Mouse (Mus musculus) liver, embryonic 12.5 days (tissue): ENCODE results near the gene Usp12. TPM values are rescaled to one million over a fixed set of nuclear protein-coding genes. Genes with fewer than 3 reads are reported as not detected.
"Not testable (repeated sequence)": the region's sequence is repeated elsewhere in the genome, so short reads cannot be mapped to it uniquely, and the experiment has no call there.

Source experiments
- ATAC-seq: fragments of 200-750 bp; cut with Nextera tagmentation; 2 replicates; pipeline ENCODE4 v1.8.0; 2017; ENCODE audit warnings: moderate number of reproducible peaks, mild to moderate bottlenecking, moderate library complexity
- H3K27ac ChIP-seq: fragments of 300-500 bp; sonication (generic); 2 replicates; pipeline ENCODE4 v1.5.1; 2016; ENCODE audit warnings: mild to moderate bottlenecking
- H3K27me3 ChIP-seq: fragments of 300-500 bp; sonication (generic); replicated peaks from 2 replicates; pipeline ENCODE4 v1.6.1; 2016; ENCODE audit warnings: mild to moderate bottlenecking, moderate library complexity
- H3K36me3 ChIP-seq: fragments of 300-500 bp; sonication (generic); 2 replicates; pipeline ENCODE4 v1.6.1; 2016; ENCODE audit warnings: mild to moderate bottlenecking, moderate library complexity
- H3K4me1 ChIP-seq: fragments of 300-500 bp; sonication (generic); 2 replicates; pipeline ENCODE4 v1.6.1; 2016
- H3K4me2 ChIP-seq: fragments of 300-500 bp; sonication (generic); 2 replicates; pipeline ENCODE4 v1.6.1; 2016; ENCODE audit warnings: mild to moderate bottlenecking, moderate library complexity
- H3K4me3 ChIP-seq: fragments of 300-500 bp; sonication (generic); 2 replicates; pipeline ENCODE4 v1.5.1; 2016; ENCODE audit warnings: mild to moderate bottlenecking, moderate library complexity
- H3K9ac ChIP-seq: fragments of 300-500 bp; sonication (generic); 2 replicates; pipeline ENCODE4 v1.6.1; 2016; ENCODE audit warnings: mild to moderate bottlenecking, moderate library complexity
- H3K9me3 ChIP-seq: fragments of 300-500 bp; sonication (generic); replicated peaks from 2 replicates; pipeline ENCODE4 v1.6.1; 2016; ENCODE audit warnings: mild to moderate bottlenecking, moderate library complexity
- WGBS: fragments of 180-500 bp; shearing (Covaris S2); methylation state at CpG from one replicate; pipeline ENCODE4 v1.1.7; 2016; ENCODE audit not compliant: insufficient replicate concordance; 5-methylcytosine and 5-hydroxymethylcytosine counted together
- polyA plus RNA-seq: library from polyadenylated mRNA; unstranded; fragments of >200 nt; fragmentation: Nextera tagmentation; extraction: Ambion mirVana; gene quantifications from 2 replicates; pipeline ENCODE4 v1.2.1, GENCODE M21; 2016

Gene Usp12
- polyA plus RNA-seq, 1 experiment from 2014 or later = 13.9 TPM

DNA sequence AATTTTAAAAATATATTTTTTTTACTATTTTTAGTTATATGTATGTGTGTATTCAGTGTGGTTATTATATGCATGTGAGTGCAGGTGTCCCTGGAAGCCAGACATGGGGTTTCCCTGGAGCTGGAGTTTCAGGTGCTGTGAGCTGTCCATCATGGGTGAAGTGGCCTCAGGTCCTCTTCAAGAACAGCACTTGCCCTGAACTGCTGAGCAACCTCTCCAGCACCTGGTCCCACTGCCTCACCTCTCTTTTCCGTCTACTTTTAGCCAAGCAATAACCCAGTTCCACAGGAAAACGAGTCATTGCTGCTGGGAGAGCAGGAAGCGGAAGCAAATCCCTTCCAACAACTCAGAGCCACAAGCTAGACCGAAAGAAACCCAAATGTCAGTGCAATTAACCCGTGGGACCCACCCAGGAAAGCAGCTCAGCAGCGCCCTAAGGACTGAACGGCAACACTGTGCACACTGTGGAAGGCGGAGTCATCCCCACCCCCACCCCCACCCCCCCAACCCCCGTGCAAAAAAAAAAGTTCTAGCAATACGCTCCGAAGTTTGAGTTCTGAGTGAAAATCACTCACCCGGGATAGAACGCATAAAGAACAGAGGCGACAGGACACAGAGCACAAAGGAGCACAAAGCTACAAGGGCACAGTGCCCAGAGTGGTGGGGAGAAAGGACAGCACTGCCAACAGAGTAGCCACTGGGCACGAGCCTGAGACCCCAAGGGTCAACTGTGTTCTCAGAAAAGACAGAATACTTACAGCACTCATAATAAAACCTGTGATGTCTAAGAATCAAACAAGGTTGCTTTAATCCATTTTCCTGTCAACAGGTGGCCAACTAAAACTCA lies 24.6 kb downstream of the Usp12 start:
- no peak overlapping the region for H3K9ac ChIP-seq
- no peak overlapping the region for H3K4me2 ChIP-seq
- no peaks in the 10 kb centered on the region for H3K27me3 ChIP-seq
- peaks cover 33% of the 10 kb centered on the region for H3K4me1 ChIP-seq
- 66% methylated on average over 15 of the region's 15 CpGs for WGBS
- H3K4me3 ChIP-seq = no peak overlapping the region
- no peak for ATAC-seq
- no peak overlapping the region for H3K27ac ChIP-seq
- no peaks in the 10 kb centered on the region for H3K9me3 ChIP-seq
- H3K36me3 ChIP-seq = peaks cover 37% of the 10 kb centered on the region; the same call in 1 of the 2 replicates

GRCm38 (mm10) chr5:146765791-146766190 lies 29.0 kb downstream of the Usp12 start:
- Histone ChIP-seq H3K4me2 (no peak overlapping the region), H3K36me3 (peaks cover 53% of the 10 kb centered on the region), H3K27ac (no peak overlapping the region), H3K4me3 (no peak overlapping the region), H3K4me1 (peaks cover 16% of the 10 kb centered on the region), H3K9me3 (no peaks in the 10 kb centered on the region), H3K9ac (no peak overlapping the region), H3K27me3 (no peaks in the 10 kb centered on the region)
- ATAC-seq = no peak
- 84% methylated on average over 5 of the region's 5 CpGs for WGBS

GRCm38 (mm10) chr5:146759159-146759558 lies 35.6 kb downstream of the Usp12 start:
- no peaks in the 10 kb centered on the region for H3K27me3 ChIP-seq
- peak; percentile 11; the same call in 1 of the 2 replicates for ATAC-seq

GRCm38 (mm10) chr5:146757921-146758320 lies 36.9 kb downstream of the Usp12 start:
- H3K4me2 ChIP-seq = no peak overlapping the region
- H3K36me3 ChIP-seq = peaks cover 62% of the 10 kb centered on the region
- H3K9ac ChIP-seq = no peak overlapping the region
- no peak for ATAC-seq
- peaks cover 20% of the 10 kb centered on the region for H3K4me1 ChIP-seq
- WGBS = 50% methylated on average over 6 of the region's 6 CpGs
- H3K27me3 ChIP-seq = no peaks in the 10 kb centered on the region
- no peaks in the 10 kb centered on the region for H3K9me3 ChIP-seq
- H3K4me3 ChIP-seq = no peak overlapping the region
- H3K27ac ChIP-seq = no peak overlapping the region

More at GRCm38 (mm10) chr5:146759159-146759558, 35.6 kb downstream of the Usp12 start:
- H3K4me2 ChIP-seq = no peak overlapping the region
- no peak overlapping the region for H3K4me3 ChIP-seq
- H3K4me1 ChIP-seq = peaks cover 20% of the 10 kb centered on the region
- no peak overlapping the region for H3K27ac ChIP-seq
- no peak overlapping the region for H3K9ac ChIP-seq
- H3K36me3 ChIP-seq = peaks cover 61% of the 10 kb centered on the region
- 80% methylated on average over 6 of the region's 6 CpGs for WGBS
- no peaks in the 10 kb centered on the region for H3K9me3 ChIP-seq

DNA sequence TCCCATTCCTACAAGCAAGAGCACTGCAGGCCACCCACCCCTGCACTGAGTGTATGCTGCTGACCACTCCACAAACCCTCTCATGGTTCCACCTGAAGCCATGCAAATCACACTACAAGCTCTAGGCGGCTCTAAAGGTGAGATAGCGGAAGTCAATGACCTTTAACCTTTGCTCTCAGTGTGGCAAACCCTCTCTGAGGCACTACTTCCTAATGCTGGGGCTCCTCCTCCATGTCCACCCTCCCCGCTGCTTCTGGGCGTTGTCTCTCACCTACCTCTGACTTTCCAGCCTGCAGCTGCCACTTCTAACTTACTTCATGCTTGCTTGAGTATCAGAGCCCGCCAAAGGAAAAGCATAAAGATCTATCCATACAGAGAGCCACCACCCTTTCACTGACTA lies 37.5 kb downstream of the Usp12 start:
- Histone ChIP-seq H3K4me2 (no peak overlapping the region), H3K27me3 (no peaks in the 10 kb centered on the region), H3K27ac (peak overlapping the region; percentile 37; the same call in 1 of the 2 replicates), H3K9me3 (no peaks in the 10 kb centered on the region), H3K9ac (no peak overlapping the region), H3K4me3 (no peak overlapping the region), H3K36me3 (peaks cover 62% of the 10 kb centered on the region), H3K4me1 (peaks cover 20% of the 10 kb centered on the region)
- ATAC-seq = peak; percentile 60; the same call in 1 of the 2 replicates
- 73% methylated on average over 5 of the region's 5 CpGs for WGBS

GRCm38 (mm10) chr5:146753181-146753580 lies 41.6 kb downstream of the Usp12 start:
- Histone ChIP-seq H3K4me2 (no peak overlapping the region), H3K4me1 (peaks cover 24% of the 10 kb centered on the region), H3K27ac (no peak overlapping the region), H3K9me3 (no peaks in the 10 kb centered on the region), H3K27me3 (no peaks in the 10 kb centered on the region), H3K9ac (no peak overlapping the region), H3K36me3 (peaks cover 75% of the 10 kb centered on the region), H3K4me3 (no peak overlapping the region)
- WGBS = 87% methylated on average over 8 of the region's 8 CpGs
- ATAC-seq = no peak

- 72% methylated on average over 7 of the region's 7 CpGs for WGBS
- ATAC-seq = 0 out of 2 replicates have a peak, but pooled peaks have one; percentile 13
- no peaks in the 10 kb centered on the region for H3K9me3 ChIP-seq
- no peak overlapping the region for H3K4me2 ChIP-seq
- H3K9ac ChIP-seq = no peak overlapping the region
- peaks cover 8% of the 10 kb centered on the region; the same call in 1 of the 2 replicates for H3K4me1 ChIP-seq
- H3K27me3 ChIP-seq = no peaks in the 10 kb centered on the region
- H3K27ac ChIP-seq = no peak overlapping the region; the same call in 1 of the 2 replicates
- H3K4me3 ChIP-seq = no peak overlapping the region
- H3K36me3 ChIP-seq = peaks cover 72% of the 10 kb centered on the region
Measured at GRCm38 (mm10) chr5:146750958-146751357, 43.8 kb downstream of the Usp12 start.

- 0 out of 2 replicates have a peak, but pooled peaks have one; percentile 32 for ATAC-seq
- no peak overlapping the region for H3K4me3 ChIP-seq
- peaks cover 8% of the 10 kb centered on the region; the same call in 1 of the 2 replicates for H3K4me1 ChIP-seq
- H3K9ac ChIP-seq = no peak overlapping the region
- H3K4me2 ChIP-seq = no peak overlapping the region
- no peak overlapping the region for H3K27ac ChIP-seq
- 87% methylated on average over 7 of the region's 7 CpGs for WGBS
- peaks cover 67% of the 10 kb centered on the region for H3K36me3 ChIP-seq
- H3K27me3 ChIP-seq = no peaks in the 10 kb centered on the region
- H3K9me3 ChIP-seq = no peaks in the 10 kb centered on the region
Measured at GRCm38 (mm10) chr5:146750273-146750672, 44.5 kb downstream of the Usp12 start.

- no peaks in the 10 kb centered on the region for H3K27me3 ChIP-seq
- no peak for ATAC-seq
- H3K9ac ChIP-seq = no peak overlapping the region
- peaks cover 8% of the 10 kb centered on the region; the same call in 1 of the 2 replicates for H3K4me1 ChIP-seq
- no peak overlapping the region for H3K4me2 ChIP-seq
- H3K4me3 ChIP-seq = no peak overlapping the region
- H3K27ac ChIP-seq = no peak overlapping the region
- 69% methylated on average over 5 of the region's 5 CpGs for WGBS
- peaks cover 64% of the 10 kb centered on the region for H3K36me3 ChIP-seq
- H3K9me3 ChIP-seq = no peaks in the 10 kb centered on the region
Measured at GRCm38 (mm10) chr5:146749857-146750256, 44.9 kb downstream of the Usp12 start.

DNA sequence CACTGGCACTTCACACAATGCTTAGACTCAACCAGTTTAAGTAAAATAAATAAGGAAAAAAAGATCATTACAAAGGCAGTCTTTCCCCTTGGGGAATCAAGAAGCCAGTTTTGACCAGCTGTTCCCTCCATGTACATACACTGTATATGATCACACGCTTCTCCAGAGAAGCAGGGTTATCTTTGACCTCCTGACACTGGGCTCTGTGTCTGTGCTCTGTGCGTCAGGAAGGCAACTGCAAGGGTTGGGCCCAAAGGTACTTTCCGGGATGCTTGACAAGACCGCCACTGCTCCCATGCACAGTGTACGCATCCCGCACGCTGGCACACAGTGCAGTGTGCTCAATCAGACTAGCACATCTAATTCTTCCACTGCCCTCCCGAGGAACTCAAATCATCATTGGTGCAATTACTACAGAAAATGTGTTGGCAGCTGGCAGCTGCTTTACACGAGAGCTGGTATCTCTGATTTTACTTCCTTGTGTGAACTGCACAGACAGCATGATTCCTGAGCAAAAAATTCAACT lies 57.8 kb downstream of the Usp12 start:
- peaks cover 66% of the 10 kb centered on the region for H3K36me3 ChIP-seq
- no peak overlapping the region for H3K4me3 ChIP-seq
- H3K9ac ChIP-seq = no peak overlapping the region
- H3K27me3 ChIP-seq = no peaks in the 10 kb centered on the region
- H3K27ac ChIP-seq = no peak overlapping the region
- WGBS = 84% methylated on average over 9 of the region's 9 CpGs
- H3K9me3 ChIP-seq = no peaks in the 10 kb centered on the region
- peaks cover 10% of the 10 kb centered on the region; the same call in 1 of the 2 replicates for H3K4me1 ChIP-seq
- ATAC-seq = no peak
- no peak overlapping the region for H3K4me2 ChIP-seq

DNA sequence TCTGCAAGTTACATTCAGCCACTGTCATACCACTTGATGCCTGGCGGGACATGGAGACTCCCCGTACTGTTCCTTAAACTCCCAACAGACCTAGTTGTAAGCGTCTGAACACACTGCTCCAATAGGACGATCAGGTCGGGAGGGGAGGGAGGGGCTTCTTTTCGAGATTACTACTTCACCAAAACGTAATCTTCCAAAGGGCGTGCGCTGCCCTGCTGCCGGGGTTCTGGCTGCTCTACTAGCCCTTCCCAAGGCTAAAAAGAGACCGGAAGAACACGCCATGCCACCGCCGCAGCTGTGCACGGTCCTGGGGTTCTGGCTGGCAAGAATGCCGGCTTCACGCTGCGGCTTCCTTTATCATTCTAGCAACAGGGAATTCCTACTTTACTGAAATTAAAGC lies 58.5 kb downstream of the Usp12 start:
- Histone ChIP-seq H3K27me3 (no peaks in the 10 kb centered on the region), H3K4me2 (no peak overlapping the region), H3K36me3 (peaks cover 65% of the 10 kb centered on the region), H3K27ac (no peak overlapping the region), H3K9ac (no peak overlapping the region), H3K9me3 (no peaks in the 10 kb centered on the region), H3K4me1 (peaks cover 10% of the 10 kb centered on the region; the same call in 1 of the 2 replicates), H3K4me3 (no peak overlapping the region)
- 81% methylated on average over 18 of the region's 18 CpGs for WGBS
- no peak for ATAC-seq

DNA sequence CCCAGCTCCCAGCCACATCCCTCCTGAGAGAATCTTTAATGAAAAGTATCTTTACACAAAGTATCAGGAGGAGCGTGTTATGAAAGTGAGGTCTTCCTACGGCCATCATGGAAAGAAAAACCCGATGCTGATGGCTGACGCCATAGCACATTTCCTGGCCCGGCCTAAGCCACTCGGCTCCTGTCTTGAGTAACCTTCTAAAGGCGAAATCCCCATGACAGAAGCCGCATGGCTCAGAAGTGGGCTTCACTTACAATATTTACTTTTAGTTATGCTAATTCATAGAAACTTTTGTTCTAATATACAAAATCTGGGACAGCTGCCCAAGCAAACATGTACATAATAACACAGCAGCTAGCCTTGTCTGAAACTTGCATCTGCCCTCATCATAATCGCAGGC lies 59.8 kb downstream of the Usp12 start:
- not testable (repeated sequence) for H3K9ac ChIP-seq, ATAC-seq, H3K9me3 ChIP-seq, H3K4me3 ChIP-seq, H3K27ac ChIP-seq, H3K4me1 ChIP-seq, H3K4me2 ChIP-seq, H3K27me3 ChIP-seq
- H3K36me3 ChIP-seq = peaks cover 55% of the 10 kb centered on the region
- WGBS = 86% methylated on average over 1 of the region's 9 CpGs
